Mouse (Mus musculus): Measurements from ENCODE around the gene Agps. TPM values are rescaled to one million over a fixed set of nuclear protein-coding genes. Genes with fewer than 3 reads are reported as not detected.

Gene Agps
- polyA plus RNA-seq, 1 experiment = 3.2 TPM

DNA sequence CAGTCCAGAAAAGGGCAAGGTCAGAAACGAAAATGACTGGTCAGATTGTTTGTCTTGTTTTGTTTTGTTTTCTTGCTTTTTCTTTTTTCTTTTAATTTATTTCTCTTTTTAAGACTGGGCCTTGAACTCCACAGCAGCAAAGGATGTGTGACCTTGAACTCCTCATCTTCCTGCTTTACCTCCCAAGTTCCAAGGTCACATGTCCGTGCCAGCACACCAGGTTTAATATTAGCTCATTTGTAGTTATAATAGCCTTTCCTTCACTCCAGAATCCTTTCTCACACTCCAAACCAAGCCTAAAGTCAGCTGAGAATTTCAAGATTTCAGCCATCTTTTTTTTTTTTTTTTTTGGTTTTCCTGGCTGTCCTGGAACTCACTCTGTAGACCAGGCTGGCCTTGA, 35.8 kb upstream of the Agps start:
- Histone ChIP-seq H3K4me1 (ENCODE audit: control insufficient read depth, insufficient read depth, insufficient read length, low read length) (no peaks in the 10 kb centered on the region), H3K36me3 (ENCODE audit: control insufficient read depth, insufficient read depth, low read length) (no peaks in the 10 kb centered on the region), H3K27ac (ENCODE audit: insufficient read depth, low read depth, low read length) (no peak overlapping the region), H3K4me3 (ENCODE audit: low read depth, low read length) (no peak overlapping the region), H3K27me3 (ENCODE audit: control insufficient read depth, insufficient read depth, low read length) (no peaks in the 10 kb centered on the region)
- 66% methylated on average over 2 of the region's 2 CpGs for WGBS
- no peak for TF ChIP-seq POLR2A (IDR thresholded peaks at IDR 0.05; ENCODE audit: low read depth, low read length)
- no peak for TF ChIP-seq CTCF (IDR thresholded peaks at IDR 0.05; ENCODE audit: extremely low read depth, insufficient read length, insufficient replicate concordance, low read depth, low read length)

DNA sequence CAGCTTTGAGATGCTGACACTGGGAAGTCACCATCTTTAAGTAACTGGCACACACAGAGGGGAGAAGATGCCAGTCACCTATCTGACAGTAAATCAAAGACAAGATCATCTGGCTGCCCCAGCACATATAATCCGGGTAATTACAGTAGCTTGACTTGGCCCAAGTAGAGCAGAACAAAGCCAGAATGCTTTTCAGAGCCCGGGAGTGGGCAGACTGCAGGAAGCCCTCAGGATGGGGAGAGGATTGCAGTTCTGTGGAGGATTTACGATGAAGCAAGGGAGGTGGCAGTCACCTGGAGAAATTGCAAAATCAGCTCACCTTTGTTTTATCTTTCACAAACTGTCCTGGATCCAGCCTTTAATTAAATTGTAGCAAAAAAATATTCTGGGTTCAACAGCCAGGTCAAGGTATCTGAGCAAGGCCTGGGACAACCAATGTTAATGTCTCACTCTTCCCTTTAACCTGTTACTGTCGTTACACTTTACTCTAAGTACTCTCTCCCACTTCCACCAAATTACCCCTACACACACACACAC, 33.5 kb upstream of the Agps start:
- H3K4me3 ChIP-seq (ENCODE audit: low read depth, low read length) = no peak overlapping the region
- no peak overlapping the region for H3K27ac ChIP-seq (ENCODE audit: insufficient read depth, low read depth, low read length)
- no peaks in the 10 kb centered on the region for H3K36me3 ChIP-seq (ENCODE audit: control insufficient read depth, insufficient read depth, low read length)
- TF ChIP-seq CTCF (IDR thresholded peaks at IDR 0.05; ENCODE audit: extremely low read depth, insufficient read length, insufficient replicate concordance, low read depth, low read length) (no peak), POLR2A (IDR thresholded peaks at IDR 0.05; ENCODE audit: low read depth, low read length) (no peak)
- no peaks in the 10 kb centered on the region for H3K4me1 ChIP-seq (ENCODE audit: control insufficient read depth, insufficient read depth, insufficient read length, low read length)
- no peaks in the 10 kb centered on the region for H3K27me3 ChIP-seq (ENCODE audit: control insufficient read depth, insufficient read depth, low read length)
- 61% methylated on average over 4 of the region's 4 CpGs for WGBS

DNA sequence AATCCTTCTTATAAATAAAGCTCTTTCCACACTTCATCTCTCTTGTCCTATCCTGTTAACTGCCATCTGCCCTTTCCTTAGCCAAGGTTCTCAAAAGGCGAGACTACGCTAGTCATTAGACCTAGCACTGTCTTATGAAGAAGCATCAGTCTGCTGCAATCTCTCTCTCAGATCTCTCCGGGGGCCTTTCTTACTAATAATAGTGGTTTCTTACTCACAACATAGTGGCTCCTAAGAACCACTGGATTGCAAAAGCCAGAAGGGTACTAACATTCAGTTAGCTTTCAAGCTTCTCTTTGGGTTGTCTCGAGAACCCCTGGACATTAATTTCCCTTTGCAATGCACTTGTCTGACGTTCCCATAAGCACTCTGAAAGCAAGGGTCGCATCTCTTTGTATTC, 26.2 kb upstream of the Agps start:
- TF ChIP-seq CTCF (IDR thresholded peaks at IDR 0.05; ENCODE audit: extremely low read depth, insufficient read length, insufficient replicate concordance, low read depth, low read length) = no peak
- no peak for TF ChIP-seq POLR2A (IDR thresholded peaks at IDR 0.05; ENCODE audit: low read depth, low read length)
- Histone ChIP-seq H3K4me3 (ENCODE audit: low read depth, low read length) (no peak overlapping the region), H3K4me1 (ENCODE audit: control insufficient read depth, insufficient read depth, insufficient read length, low read length) (no peaks in the 10 kb centered on the region), H3K27me3 (ENCODE audit: control insufficient read depth, insufficient read depth, low read length) (no peaks in the 10 kb centered on the region), H3K36me3 (ENCODE audit: control insufficient read depth, insufficient read depth, low read length) (no peaks in the 10 kb centered on the region), H3K27ac (ENCODE audit: insufficient read depth, low read depth, low read length) (no peak overlapping the region)
- WGBS = 93% methylated on average over 6 of the region's 6 CpGs

DNA sequence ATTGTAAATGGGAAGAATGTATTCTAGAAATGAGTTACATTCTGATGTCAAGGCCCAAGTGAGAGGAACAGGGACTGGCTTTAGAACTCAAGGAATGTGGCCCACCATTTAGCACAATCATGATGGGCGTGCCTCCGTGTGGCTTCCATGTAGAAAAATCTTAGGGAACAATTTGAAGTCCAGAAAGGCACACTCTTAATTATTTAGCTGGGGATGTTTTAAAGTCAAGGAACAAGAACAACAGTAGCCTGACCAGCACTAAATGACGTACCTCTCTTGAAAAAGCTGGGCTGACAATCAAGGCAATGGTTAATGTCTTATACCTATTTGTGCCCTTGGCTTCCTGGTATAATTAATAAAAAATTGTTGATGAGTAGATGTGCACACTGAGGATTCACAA, 25.1 kb upstream of the Agps start:
- Histone ChIP-seq H3K36me3 (ENCODE audit: control insufficient read depth, insufficient read depth, low read length) (no peaks in the 10 kb centered on the region), H3K4me3 (ENCODE audit: low read depth, low read length) (no peak overlapping the region), H3K27ac (ENCODE audit: insufficient read depth, low read depth, low read length) (no peak overlapping the region), H3K27me3 (ENCODE audit: control insufficient read depth, insufficient read depth, low read length) (no peaks in the 10 kb centered on the region), H3K4me1 (ENCODE audit: control insufficient read depth, insufficient read depth, insufficient read length, low read length) (no peaks in the 10 kb centered on the region)
- WGBS = 93% methylated on average over 3 of the region's 3 CpGs
- TF ChIP-seq CTCF (IDR thresholded peaks at IDR 0.05; ENCODE audit: extremely low read depth, insufficient read length, insufficient replicate concordance, low read depth, low read length) (no peak), POLR2A (IDR thresholded peaks at IDR 0.05; ENCODE audit: low read depth, low read length) (no peak)

DNA sequence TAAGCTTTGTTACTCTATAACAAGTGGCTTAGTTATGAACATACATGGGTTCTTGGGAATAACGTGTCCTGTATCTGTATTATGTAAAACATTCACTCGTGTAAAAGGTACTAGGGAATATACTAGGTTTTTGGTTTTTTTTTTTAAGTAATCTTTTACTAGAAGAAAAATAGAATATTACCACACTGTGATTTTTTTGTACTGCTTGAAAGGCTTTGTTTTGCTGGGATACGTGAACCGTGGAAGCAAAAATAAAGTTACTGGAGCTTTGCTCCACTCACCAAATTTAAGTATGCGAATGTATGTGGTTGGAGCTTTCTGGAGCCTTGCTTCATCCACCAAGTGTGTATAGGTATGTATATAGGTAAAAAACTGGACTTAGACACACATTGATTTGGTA, 24.5 kb upstream of the Agps start:
- H3K27me3 ChIP-seq (ENCODE audit: control insufficient read depth, insufficient read depth, low read length) = no peaks in the 10 kb centered on the region
- no peaks in the 10 kb centered on the region for H3K4me1 ChIP-seq (ENCODE audit: control insufficient read depth, insufficient read depth, insufficient read length, low read length)
- 94% methylated on average over 5 of the region's 5 CpGs for WGBS
- no peak overlapping the region for H3K27ac ChIP-seq (ENCODE audit: insufficient read depth, low read depth, low read length)
- no peaks in the 10 kb centered on the region for H3K36me3 ChIP-seq (ENCODE audit: control insufficient read depth, insufficient read depth, low read length)
- TF ChIP-seq POLR2A (IDR thresholded peaks at IDR 0.05; ENCODE audit: low read depth, low read length) (no peak), CTCF (IDR thresholded peaks at IDR 0.05; ENCODE audit: extremely low read depth, insufficient read length, insufficient replicate concordance, low read depth, low read length) (no peak)
- H3K4me3 ChIP-seq (ENCODE audit: low read depth, low read length) = no peak overlapping the region

DNA sequence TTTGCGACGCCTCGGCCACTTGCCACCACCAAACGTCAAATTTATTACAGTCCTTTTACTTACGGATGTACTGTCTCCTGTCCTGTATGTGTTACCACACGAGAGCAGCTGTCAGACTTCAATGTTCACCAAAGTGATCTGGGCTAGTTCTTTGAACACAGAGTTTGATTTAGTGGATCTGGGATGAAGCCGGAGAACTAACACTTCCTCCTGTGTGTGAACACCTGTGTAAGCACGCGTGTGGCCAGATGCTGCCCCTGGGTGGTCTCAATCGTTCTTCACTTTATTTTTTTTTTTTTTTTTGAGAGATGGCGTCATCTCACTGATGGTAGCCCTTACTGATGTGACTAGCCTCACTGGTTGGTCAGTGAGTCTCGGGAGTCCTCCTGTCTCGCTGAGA, 17.1 kb upstream of the Agps start:
- Histone ChIP-seq H3K36me3 (ENCODE audit: control insufficient read depth, insufficient read depth, low read length) (0 out of 2 replicates have a peak, but pooled peaks cover 1% of the 10 kb centered on the region), H3K27ac (ENCODE audit: insufficient read depth, low read depth, low read length) (no peak overlapping the region), H3K4me1 (ENCODE audit: control insufficient read depth, insufficient read depth, insufficient read length, low read length) (no peaks in the 10 kb centered on the region), H3K4me3 (ENCODE audit: low read depth, low read length) (no peak overlapping the region), H3K27me3 (ENCODE audit: control insufficient read depth, insufficient read depth, low read length) (peaks cover 4% of the 10 kb centered on the region; the same call in 1 of the 2 replicates)
- TF ChIP-seq CTCF (IDR thresholded peaks at IDR 0.05; ENCODE audit: extremely low read depth, insufficient read length, insufficient replicate concordance, low read depth, low read length) = no peak
- TF ChIP-seq POLR2A (IDR thresholded peaks at IDR 0.05; ENCODE audit: low read depth, low read length) = no peak
- 49% methylated on average over 13 of the region's 13 CpGs for WGBS

DNA sequence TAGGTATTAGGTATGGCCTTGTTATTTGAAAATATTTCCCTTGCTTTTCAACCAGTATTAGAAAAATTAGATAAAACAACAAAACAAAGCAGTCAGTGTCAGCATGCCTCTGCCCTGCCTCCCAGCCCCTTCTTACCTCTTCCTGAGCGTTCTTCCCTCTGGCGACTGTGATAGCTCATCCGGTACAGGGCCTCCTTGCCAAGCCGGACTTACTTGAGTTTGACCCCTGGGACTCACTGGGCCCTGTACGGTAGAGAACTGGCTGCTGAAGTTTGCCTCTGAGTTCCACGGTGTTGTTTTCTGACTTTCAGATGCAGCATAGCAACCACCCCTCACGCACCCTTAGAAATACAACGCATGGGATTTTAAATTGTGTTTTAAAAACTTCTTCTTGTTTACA, 16.5 kb upstream of the Agps start:
- Histone ChIP-seq H3K36me3 (ENCODE audit: control insufficient read depth, insufficient read depth, low read length) (0 out of 2 replicates have a peak, but pooled peaks cover 1% of the 10 kb centered on the region), H3K4me3 (ENCODE audit: low read depth, low read length) (no peak overlapping the region), H3K27me3 (ENCODE audit: control insufficient read depth, insufficient read depth, low read length) (peaks cover 4% of the 10 kb centered on the region; the same call in 1 of the 2 replicates), H3K4me1 (ENCODE audit: control insufficient read depth, insufficient read depth, insufficient read length, low read length) (no peaks in the 10 kb centered on the region), H3K27ac (ENCODE audit: insufficient read depth, low read depth, low read length) (no peak overlapping the region)
- WGBS = 76% methylated on average over 8 of the region's 8 CpGs
- TF ChIP-seq POLR2A (IDR thresholded peaks at IDR 0.05; ENCODE audit: low read depth, low read length) (no peak), CTCF (IDR thresholded peaks at IDR 0.05; ENCODE audit: extremely low read depth, insufficient read length, insufficient replicate concordance, low read depth, low read length) (no peak)
